Mouse (Mus musculus) forebrain, embryonic 11.5 days (tissue): ENCODE measurements around the gene Tmem222. TPM values are rescaled to one million over a fixed set of nuclear protein-coding genes. Genes with fewer than 3 reads are reported as not detected.
A peak's percentile ranks its signal among the peaks of the same experiment; 100 is the strongest.

ENCODE experiments used
- ATAC-seq: fragments of 200-750 bp; cut with Nextera tagmentation; replicated peaks from 2 replicates; pipeline ENCODE4 v1.8.0; 2017; ENCODE audit warnings: moderate TSS enrichment; ENCODE audit not compliant: low FRiP score
- DNase-seq: peaks from one replicate; pipeline ENCODE4 v3.0.0-alpha.2; 2017; ENCODE audit warnings: low spot score
- H3K27ac ChIP-seq: fragments of 300-500 bp; sonication (generic); 2 replicates; pipeline ENCODE4 v1.5.1; 2014; ENCODE audit warnings: low read depth, low read length
- H3K27me3 ChIP-seq: fragments of 300-500 bp; sonication (generic); 2 replicates; pipeline ENCODE4 v1.6.1; 2014; ENCODE audit warnings: mild to moderate bottlenecking, low read length, mixed read lengths; ENCODE audit not compliant: control insufficient read depth, insufficient read depth
- H3K36me3 ChIP-seq: fragments of 300-500 bp; sonication (generic); 2 replicates; pipeline ENCODE4 v1.6.1; 2014; ENCODE audit warnings: mild to moderate bottlenecking, low read length, moderate library complexity, mixed read lengths; ENCODE audit not compliant: control insufficient read depth, insufficient read depth
- H3K4me1 ChIP-seq: fragments of 300-500 bp; sonication (generic); replicated peaks from 2 replicates; pipeline ENCODE4 v1.6.1; 2014; ENCODE audit warnings: low read length, mixed read lengths; ENCODE audit not compliant: control insufficient read depth, insufficient read depth
- H3K4me2 ChIP-seq: fragments of 300-500 bp; sonication (generic); 2 replicates; pipeline ENCODE4 v1.6.1; 2014; ENCODE audit warnings: low read depth, mild to moderate bottlenecking, low read length, moderate library complexity, mixed read lengths; ENCODE audit not compliant: severe bottlenecking
- H3K4me3 ChIP-seq: fragments of 300-500 bp; sonication (generic); 2 replicates; pipeline ENCODE4 v1.5.1; 2014; ENCODE audit warnings: low read depth, low read length
- H3K9ac ChIP-seq: fragments of 300-500 bp; sonication (generic); 2 replicates; pipeline ENCODE4 v1.6.1; 2014; ENCODE audit warnings: low read length
- H3K9me3 ChIP-seq: fragments of 300-500 bp; sonication (generic); 2 replicates; pipeline ENCODE4 v1.6.1; 2016; ENCODE audit warnings: low read length, mixed read lengths; ENCODE audit not compliant: control insufficient read depth
- WGBS: fragments of 180-500 bp; shearing (Covaris S2); extraction: QIAGEN DNeasy Blood & Tissue Kit; methylation state at CpG from one replicate; pipeline ENCODE4 v1.1.7; 2014; 5-methylcytosine and 5-hydroxymethylcytosine counted together
- polyA plus RNA-seq: library from polyadenylated mRNA; unstranded; fragments of >200 nt; fragmentation: Nextera tagmentation; extraction: Ambion mirVana; gene quantifications from 2 replicates; pipeline ENCODE4 v1.2.1, GENCODE M21; 2014

Gene Tmem222
- polyA plus RNA-seq, 1 experiment from 2014 or later = 80.6 TPM

DNA sequence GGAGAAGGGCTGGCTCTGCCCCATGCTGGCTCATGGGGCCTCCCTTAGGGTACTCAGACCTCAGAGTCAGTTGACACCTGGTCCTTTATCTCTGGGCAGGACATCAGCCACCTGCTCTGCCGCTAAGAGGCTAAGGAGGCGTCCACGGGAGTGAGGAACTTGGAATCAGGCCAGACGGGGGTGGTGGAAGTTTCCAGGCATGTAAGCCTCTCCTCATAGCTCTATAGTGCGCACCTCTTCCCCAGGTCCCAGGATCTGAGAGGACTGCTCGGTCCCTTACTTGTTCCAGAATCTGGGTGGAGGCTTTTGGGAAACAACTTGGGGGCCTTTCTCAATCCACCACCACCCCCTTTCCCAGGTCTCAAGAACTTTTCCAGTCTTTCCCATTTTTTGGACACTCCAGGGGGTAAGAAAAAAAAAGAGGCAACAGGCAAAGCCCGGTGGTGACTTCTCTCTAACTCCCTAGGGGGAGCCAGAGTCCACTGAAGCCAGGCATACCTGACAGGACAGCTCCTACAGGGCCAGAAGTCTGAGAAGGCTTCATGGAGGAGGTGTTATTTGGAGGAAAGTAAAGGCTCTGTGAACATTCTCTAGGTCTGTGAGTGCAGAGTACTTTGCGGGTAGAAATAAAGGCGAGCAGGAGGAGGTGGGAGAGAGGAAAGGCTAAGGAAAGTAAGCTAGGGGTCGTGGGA is 44.2 kb downstream of the Tmem222 start:
- H3K27ac ChIP-seq = no peak overlapping the region
- H3K9ac ChIP-seq = no peak overlapping the region
- H3K4me3 ChIP-seq = no peak overlapping the region
- H3K36me3 ChIP-seq = no peaks in the 10 kb centered on the region
- no peaks in the 10 kb centered on the region for H3K9me3 ChIP-seq
- WGBS = 41% methylated on average over 10 of the region's 10 CpGs
- no peaks in the 10 kb centered on the region for H3K27me3 ChIP-seq
- no peaks in the 10 kb centered on the region for H3K4me1 ChIP-seq
- H3K4me2 ChIP-seq = no peak overlapping the region
- DNase-seq (no peak), ATAC-seq (no peak)

DNA sequence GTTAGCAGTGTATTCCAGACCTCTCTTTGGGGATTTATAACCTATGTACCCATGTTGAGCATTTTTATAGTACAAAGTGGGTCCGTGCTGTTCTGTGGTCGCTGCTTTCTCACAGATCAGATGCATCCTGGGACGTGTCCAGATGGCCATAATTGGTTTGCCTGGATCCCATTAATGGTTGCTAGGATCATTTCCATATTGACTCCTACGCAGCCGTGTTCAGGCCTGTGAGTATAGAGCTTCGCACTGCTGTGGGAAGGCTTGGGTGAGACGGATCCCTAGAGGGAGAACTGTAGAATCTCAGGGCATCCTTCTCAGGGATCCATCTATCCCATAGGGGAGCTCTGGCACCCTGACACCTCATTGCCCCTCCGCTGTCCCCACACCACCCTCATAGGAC is 48.0 kb downstream of the Tmem222 start:
- no peaks in the 10 kb centered on the region for H3K9me3 ChIP-seq
- DNase-seq (no peak), ATAC-seq (no peak)
- H3K27ac ChIP-seq = no peak overlapping the region
- no peak overlapping the region for H3K9ac ChIP-seq
- H3K27me3 ChIP-seq = no peaks in the 10 kb centered on the region
- H3K4me3 ChIP-seq = no peak overlapping the region
- H3K4me2 ChIP-seq = no peak overlapping the region
- WGBS = 79% methylated on average over 8 of the region's 8 CpGs
- no peaks in the 10 kb centered on the region for H3K4me1 ChIP-seq
- no peaks in the 10 kb centered on the region for H3K36me3 ChIP-seq

DNA sequence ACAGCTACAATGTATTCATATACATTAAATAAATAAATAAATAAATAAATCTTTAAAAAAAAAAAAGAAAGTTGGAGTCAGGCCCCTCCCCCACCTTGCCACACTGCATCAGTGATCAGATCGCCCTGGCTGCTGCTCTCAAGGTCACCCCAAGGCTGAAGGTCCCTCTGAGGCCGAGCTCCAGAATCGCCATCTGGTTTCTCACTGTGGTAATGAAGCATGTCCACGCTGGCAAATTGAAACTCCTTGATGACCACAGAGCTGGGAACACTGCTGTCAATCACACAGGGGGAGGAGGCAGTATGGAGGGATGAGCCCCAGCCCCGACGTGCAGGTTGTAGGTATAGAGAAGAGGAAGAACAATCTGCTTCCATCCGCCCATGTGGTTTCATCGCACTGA is 50.0 kb downstream of the Tmem222 start:
- Histone ChIP-seq H3K27ac (no peak overlapping the region), H3K9me3 (no peaks in the 10 kb centered on the region), H3K4me3 (no peak overlapping the region), H3K4me1 (no peaks in the 10 kb centered on the region), H3K9ac (no peak overlapping the region), H3K27me3 (no peaks in the 10 kb centered on the region), H3K36me3 (no peaks in the 10 kb centered on the region), H3K4me2 (no peak overlapping the region)
- DNase-seq (no peak), ATAC-seq (no peak)
- WGBS = 69% methylated on average over 8 of the region's 8 CpGs

DNA sequence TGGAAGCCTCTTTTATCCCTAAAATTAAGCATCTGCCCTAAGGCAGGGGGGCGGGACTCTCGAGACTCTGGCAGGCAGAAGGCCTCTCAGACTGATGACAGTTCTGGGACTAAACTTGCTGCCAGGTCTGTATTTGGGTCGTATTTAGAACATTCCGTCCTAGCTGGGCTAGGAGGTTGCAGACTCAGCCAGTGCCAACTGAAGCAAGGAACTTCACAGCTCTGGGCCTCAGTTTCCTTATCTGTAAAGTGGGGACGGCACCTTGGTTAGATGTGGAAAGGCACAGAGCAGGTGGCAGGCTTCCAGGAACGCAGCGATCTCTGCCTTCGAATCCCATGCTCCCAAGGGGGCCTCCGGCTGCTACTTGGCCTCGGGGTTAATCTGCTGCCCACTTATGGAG is 51.5 kb downstream of the Tmem222 start:
- H3K9ac ChIP-seq = no peak overlapping the region

DNA sequence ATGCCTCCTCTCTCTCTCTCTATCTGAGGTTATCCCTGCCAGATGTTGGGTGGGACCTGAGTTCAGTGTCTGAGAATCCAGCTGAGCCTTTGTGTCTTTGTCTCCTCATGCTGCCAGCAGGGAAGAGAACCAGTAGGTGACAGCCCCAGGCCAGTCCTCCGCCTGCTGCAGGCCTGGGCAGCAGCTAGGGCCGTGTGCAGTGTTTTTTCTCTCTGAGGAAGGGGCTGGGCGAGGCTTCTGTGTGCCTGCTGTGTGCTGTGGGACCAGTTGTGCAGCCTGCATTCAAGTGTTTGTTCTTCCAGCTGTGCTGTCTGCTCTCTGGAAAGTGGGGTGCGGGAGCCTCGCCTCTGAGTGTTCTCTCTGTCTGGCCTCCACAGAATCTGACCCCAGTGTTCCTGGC is 53.7 kb downstream of the Tmem222 start:
- Histone ChIP-seq H3K4me1 (peaks cover 6% of the 10 kb centered on the region; the same call in 1 of the 2 replicates), H3K4me3 (no peak overlapping the region), H3K36me3 (no peaks in the 10 kb centered on the region), H3K4me2 (no peak overlapping the region), H3K9me3 (no peaks in the 10 kb centered on the region), H3K27ac (no peak overlapping the region), H3K27me3 (peaks cover 7% of the 10 kb centered on the region; the same call in 1 of the 2 replicates), H3K9ac (no peak overlapping the region; the same call in 1 of the 2 replicates)
- WGBS = 30% methylated on average over 5 of the region's 5 CpGs
- no peak for DNase-seq
- no peak for ATAC-seq

More for the DNA sequence above, 51.5 kb downstream of the Tmem222 start:
- no peak for DNase-seq
- H3K36me3 ChIP-seq = no peaks in the 10 kb centered on the region
- no peak overlapping the region for H3K4me3 ChIP-seq
- ATAC-seq = no peak
- no peaks in the 10 kb centered on the region for H3K9me3 ChIP-seq
- 0 out of 2 replicates have a peak, but pooled peaks cover under 1% of the 10 kb centered on the region for H3K27me3 ChIP-seq
- H3K4me2 ChIP-seq = no peak overlapping the region
- no peak overlapping the region for H3K27ac ChIP-seq
- peaks cover under 1% of the 10 kb centered on the region; the same call in 1 of the 2 replicates for H3K4me1 ChIP-seq
- 76% methylated on average over 10 of the region's 10 CpGs for WGBS

DNA sequence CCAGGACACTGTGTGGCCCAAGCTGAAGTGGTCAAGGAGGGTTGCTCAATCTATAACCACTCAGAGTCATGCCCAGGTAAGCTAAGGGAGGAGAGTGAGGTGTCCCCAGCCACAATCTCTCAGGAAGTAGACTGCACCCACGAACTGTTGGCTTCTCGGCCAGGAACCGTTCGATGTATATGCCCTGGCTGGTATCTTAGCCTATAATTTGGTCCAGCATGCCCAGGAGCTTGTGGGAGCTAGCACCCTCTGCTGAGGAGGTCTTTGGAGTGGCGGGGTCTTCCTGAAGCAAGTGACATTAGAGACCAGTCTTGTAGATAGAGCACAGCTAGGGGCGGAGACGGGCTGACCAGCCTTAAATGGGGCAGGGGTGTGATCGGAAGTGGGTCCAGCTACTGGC is 55.9 kb downstream of the Tmem222 start:
- Histone ChIP-seq H3K4me1 (peaks cover 6% of the 10 kb centered on the region; the same call in 1 of the 2 replicates), H3K4me3 (no peak overlapping the region), H3K27ac (no peak overlapping the region), H3K27me3 (peaks cover 7% of the 10 kb centered on the region; the same call in 1 of the 2 replicates), H3K36me3 (no peaks in the 10 kb centered on the region), H3K9me3 (no peaks in the 10 kb centered on the region), H3K4me2 (no peak overlapping the region), H3K9ac (no peak overlapping the region)
- WGBS = 84% methylated on average over 8 of the region's 8 CpGs
- DNase-seq = no peak
- ATAC-seq = no peak

DNA sequence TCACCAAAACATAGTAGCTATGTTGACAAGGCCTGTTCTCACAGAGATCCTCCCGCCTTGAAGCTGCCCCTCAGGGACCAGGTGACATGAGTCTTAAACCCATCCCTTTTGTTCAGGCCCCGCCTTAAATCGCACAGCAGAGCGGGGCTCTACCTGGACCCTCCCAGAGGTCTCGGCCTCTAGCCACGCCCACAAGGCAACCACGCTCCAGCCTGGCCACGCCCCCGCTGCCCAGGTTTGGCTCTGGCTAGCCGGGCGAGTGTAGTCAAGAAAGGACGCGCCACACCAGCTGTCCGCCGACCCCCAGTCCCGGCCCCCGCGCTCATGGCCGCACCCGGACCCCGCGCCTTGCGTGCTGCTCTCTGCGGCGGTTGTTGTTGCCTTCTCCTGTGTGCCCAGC is 56.9 kb downstream of the Tmem222 start:
- ATAC-seq = no peak
- H3K4me2 ChIP-seq = peak overlapping the region; percentile 49
- H3K4me3 ChIP-seq = peak overlapping the region; percentile 14; the same call in 1 of the 2 replicates
- 1% methylated on average over 25 of the region's 25 CpGs for WGBS
- H3K4me1 ChIP-seq = peaks cover 6% of the 10 kb centered on the region; the same call in 1 of the 2 replicates
- no peaks in the 10 kb centered on the region for H3K9me3 ChIP-seq
- H3K9ac ChIP-seq = peak overlapping the region; percentile 23; the same call in 1 of the 2 replicates
- H3K36me3 ChIP-seq = no peaks in the 10 kb centered on the region
- peak; percentile 66 for DNase-seq
- H3K27ac ChIP-seq = no peak overlapping the region
- peaks cover 7% of the 10 kb centered on the region; the same call in 1 of the 2 replicates for H3K27me3 ChIP-seq

DNA sequence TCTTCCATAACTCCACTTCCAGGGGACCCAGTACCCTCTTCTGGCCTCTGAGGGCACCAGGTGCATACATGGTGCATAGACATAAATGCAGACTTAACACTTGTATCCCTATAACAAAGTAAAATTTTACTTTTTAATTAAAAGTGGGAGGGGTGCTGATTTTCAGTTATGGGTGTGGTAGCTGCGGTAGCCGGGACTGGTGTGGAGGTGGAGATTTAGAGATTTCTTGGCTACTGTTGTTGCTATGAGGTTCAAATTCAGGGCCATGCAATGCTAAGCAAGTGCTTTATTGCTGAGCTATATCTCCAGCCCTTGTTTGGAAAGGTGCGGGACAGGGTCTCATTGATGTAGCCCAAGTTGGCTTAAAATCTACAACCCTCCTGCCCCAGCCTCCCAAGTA is 58.8 kb downstream of the Tmem222 start:
- no peaks in the 10 kb centered on the region for H3K36me3 ChIP-seq
- peaks cover 6% of the 10 kb centered on the region; the same call in 1 of the 2 replicates for H3K4me1 ChIP-seq
- no peak overlapping the region for H3K9ac ChIP-seq
- WGBS = 89% methylated on average over 3 of the region's 3 CpGs
- no peak overlapping the region for H3K4me3 ChIP-seq
- no peak overlapping the region for H3K27ac ChIP-seq
- H3K9me3 ChIP-seq = no peaks in the 10 kb centered on the region
- peaks cover 15% of the 10 kb centered on the region for H3K27me3 ChIP-seq
- DNase-seq = no peak
- H3K4me2 ChIP-seq = no peak overlapping the region
- no peak for ATAC-seq

DNA sequence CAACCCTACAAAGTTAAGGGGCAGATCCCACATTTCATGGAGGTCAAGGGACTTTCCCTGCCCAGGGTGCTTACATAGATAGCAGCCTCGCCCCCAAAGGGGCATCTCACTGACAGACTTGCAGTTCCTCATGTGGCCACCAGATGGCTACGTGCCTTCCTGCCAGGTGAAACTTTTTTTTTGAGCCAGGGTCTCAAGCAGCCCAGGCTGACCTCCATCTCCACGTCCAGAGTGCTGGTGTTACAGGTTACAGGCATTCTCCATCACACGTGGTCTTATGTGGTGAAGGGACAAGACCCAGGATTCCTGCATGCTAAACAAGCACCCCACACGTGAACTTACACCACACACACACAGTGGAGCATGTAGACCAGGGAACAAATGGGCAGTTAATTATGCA is 60.0 kb downstream of the Tmem222 start:
- Histone ChIP-seq H3K4me3 (no peak overlapping the region), H3K27ac (no peak overlapping the region), H3K27me3 (peaks cover 26% of the 10 kb centered on the region), H3K4me1 (peaks cover 14% of the 10 kb centered on the region), H3K9me3 (no peaks in the 10 kb centered on the region), H3K36me3 (no peaks in the 10 kb centered on the region), H3K4me2 (no peak overlapping the region), H3K9ac (no peak overlapping the region)
- DNase-seq (peak; percentile 81), ATAC-seq (peak; percentile 46; the same call in 1 of the 2 replicates)
- 3% methylated on average over 5 of the region's 5 CpGs for WGBS
